Mouse (Mus musculus) layer of hippocampus, adult 2 months (tissue): ENCODE measurements around the gene Tmem255b. TPM values are rescaled to one million over a fixed set of nuclear protein-coding genes. Genes with fewer than 3 reads are reported as not detected.
A peak's percentile ranks its signal among the peaks of the same experiment; 100 is the strongest.

ENCODE experiments used
- DNase-seq, 2 experiments: peaks; one replicate each; pipeline ENCODE4 v3.0.0; 2022; ENCODE audit warnings: low spot score in 2 of 2
- H3K27ac ChIP-seq: fragments of 200-600 bp; 2 replicates; pipeline ENCODE4 v1.8.1; 2022
- H3K4me3 ChIP-seq: fragments of 200-600 bp; 2 replicates; pipeline ENCODE4 v1.8.1; 2022; ENCODE audit warnings: mild to moderate bottlenecking
- CTCF ChIP-seq: fragments of 200-600 bp; conservative IDR thresholded peaks from 2 replicates; pipeline ENCODE4 v1.8.1; 2022; ENCODE audit warnings: antibody characterized with exemption, mild to moderate bottlenecking, moderate library complexity
- total RNA-seq, 2 experiments: library from RNA; stranded (reverse); gene quantifications; 2 replicates each; pipeline ENCODE4 v1.2.3; 2021

The Tmem255b gene
- total RNA-seq, 2 experiments from 2014 or later: 5.2 TPM

GRCm38 (mm10) chr8:13482101-13482801, 47.3 kb downstream of the Tmem255b start:
- Histone ChIP-seq H3K27ac (no peak overlapping the region; the same call in 1 of the 2 replicates), H3K4me3 (no peak overlapping the region)
- TF ChIP-seq CTCF: no peak
- DNase-seq: no peak

GRCm38 (mm10) chr8:13483191-13483590, 48.2 kb downstream of the Tmem255b start:
- TF ChIP-seq CTCF: no peak
- Histone ChIP-seq H3K27ac (no peak overlapping the region), H3K4me3 (no peak overlapping the region)
- DNase-seq: no peak

GRCm38 (mm10) chr8:13489351-13489750, 54.4 kb downstream of the Tmem255b start:
- no peak overlapping the region for H3K4me3 ChIP-seq
- no peak overlapping the region for H3K27ac ChIP-seq
- no peak for DNase-seq
- TF ChIP-seq CTCF: no peak

- DNase-seq: no peak
- H3K4me3 ChIP-seq: no peak overlapping the region
- no peak for TF ChIP-seq CTCF
- no peak overlapping the region for H3K27ac ChIP-seq
These were observed 55.3 kb downstream of the Tmem255b start for GRCm38 (mm10) chr8:13489986-13490910.

GRCm38 (mm10) chr8:13491491-13492010, 56.6 kb downstream of the Tmem255b start:
- H3K27ac ChIP-seq: no peak overlapping the region
- TF ChIP-seq CTCF: no peak
- H3K4me3 ChIP-seq: no peak overlapping the region
- no peak for DNase-seq

- no peak for DNase-seq
These were observed 57.4 kb downstream of the Tmem255b start for GRCm38 (mm10) chr8:13492198-13492995.

GRCm38 (mm10) chr8:13493011-13493410, 58.0 kb downstream of the Tmem255b start:
- TF ChIP-seq CTCF: no peak
- no peak overlapping the region; the same call in 1 of the 2 replicates for H3K27ac ChIP-seq
- no peak for DNase-seq
- peak overlapping the region; percentile 66 for H3K4me3 ChIP-seq

More at GRCm38 (mm10) chr8:13492198-13492995, 57.4 kb downstream of the Tmem255b start:
- Histone ChIP-seq H3K4me3 (peak overlapping the region; percentile 9; the same call in 1 of the 2 replicates), H3K27ac (no peak overlapping the region)
- peak; percentile 27; the same call in 1 of the 2 replicates for TF ChIP-seq CTCF

GRCm38 (mm10) chr8:13493858-13494631, 59.1 kb downstream of the Tmem255b start, which contains the start of gene Gas6:
TSS of gene Gas6 (minus strand) at chr8:13494490.
- peak within 1 kb of the TSS; percentile 66 for H3K4me3 ChIP-seq
- peak within 1 kb of the TSS; percentile 86 for H3K27ac ChIP-seq
- peak; percentile 41 to 66 for DNase-seq
- no peak for TF ChIP-seq CTCF

- DNase-seq: no peak
- H3K4me3 ChIP-seq: no peak overlapping the region
- H3K27ac ChIP-seq: no peak overlapping the region
- TF ChIP-seq CTCF: no peak
These were observed 66.2 kb downstream of the Tmem255b start for GRCm38 (mm10) chr8:13501221-13501620.

- Histone ChIP-seq H3K27ac (no peak overlapping the region), H3K4me3 (no peak overlapping the region)
- TF ChIP-seq CTCF: peak; percentile 16
- no peak for DNase-seq
These were observed 69.1 kb downstream of the Tmem255b start for GRCm38 (mm10) chr8:13503936-13504606.
